Mouse (Mus musculus): ENCODE results near the gene Mtch2.

- TF ChIP-seq CTCF (IDR thresholded peaks at IDR 0.05; ENCODE audit: low read depth, low read length) (no peak), POLR2A (IDR thresholded peaks at IDR 0.05; ENCODE audit: extremely low read depth, insufficient read depth, low read length) (no peak)
Observed at GRCm38 (mm10) chr2:90844262-90844661, 2.7 kb upstream of the Mtch2 start.
